Mouse (Mus musculus) embryonic facial prominence, embryonic 11.5 days (tissue): ENCODE measurements at regions not wholly inside any gene's neighbourhood (a gene's known extent, or its start where the extent isn't known, plus 50 kb on each side); places are given as distances from the start of the nearest gene placed in this dataset.
A peak's percentile ranks its signal among the peaks of the same experiment; 100 is the strongest.

Experiments used
- ATAC-seq: fragments of 200-750 bp; cut with Nextera tagmentation; replicated peaks from 2 replicates; pipeline ENCODE4 v1.8.0; 2017; ENCODE audit warnings: low read depth; ENCODE audit not compliant: insufficient number of reproducible peaks, low FRiP score, low TSS enrichment
- DNase-seq: peaks from one replicate; pipeline ENCODE4 v3.0.0-alpha.2; 2015; ENCODE audit warnings: low spot score
- H3K27ac ChIP-seq: fragments of 300-500 bp; sonication (generic); replicated peaks from 2 replicates; pipeline ENCODE4 v1.5.1; 2014; ENCODE audit warnings: mild to moderate bottlenecking, low read depth, low read length, control low read depth
- H3K27me3 ChIP-seq: fragments of 300-500 bp; sonication (generic); 2 replicates; pipeline ENCODE4 v1.6.1; 2014; ENCODE audit warnings: mild to moderate bottlenecking, low read length, moderate library complexity, mixed read lengths; ENCODE audit not compliant: control insufficient read depth, insufficient read depth
- H3K36me3 ChIP-seq: fragments of 300-500 bp; sonication (generic); replicated peaks from 2 replicates; pipeline ENCODE4 v1.6.1; 2014; ENCODE audit warnings: low read depth, mild to moderate bottlenecking, low read length, moderate library complexity, mixed read lengths; ENCODE audit not compliant: control insufficient read depth, insufficient read depth
- H3K4me1 ChIP-seq: fragments of 300-500 bp; sonication (generic); 2 replicates; pipeline ENCODE4 v1.6.1; 2014; ENCODE audit warnings: low read length, mixed read lengths; ENCODE audit not compliant: control insufficient read depth, insufficient read depth
- H3K4me2 ChIP-seq: fragments of 300-500 bp; sonication (generic); 2 replicates; pipeline ENCODE4 v1.6.1; 2014; ENCODE audit warnings: low read depth, mild to moderate bottlenecking, control low read depth, low read length, moderate library complexity
- H3K4me3 ChIP-seq: fragments of 300-500 bp; sonication (generic); 2 replicates; pipeline ENCODE4 v1.5.1; 2014; ENCODE audit warnings: low read depth, low read length, control low read depth
- H3K9ac ChIP-seq: fragments of 300-500 bp; sonication (generic); replicated peaks from 2 replicates; pipeline ENCODE4 v1.6.1; 2014; ENCODE audit warnings: mild to moderate bottlenecking, control low read depth, low read length
- H3K9me3 ChIP-seq: fragments of 300-500 bp; sonication (generic); replicated peaks from 2 replicates; pipeline ENCODE4 v1.6.1; 2016; ENCODE audit warnings: mild to moderate bottlenecking, low read length, inconsistent platforms, mixed read lengths; ENCODE audit not compliant: control insufficient read depth
- WGBS: fragments of 180-500 bp; shearing (Covaris S2); extraction: QIAGEN DNeasy Blood & Tissue Kit; methylation state at CpG from one replicate; pipeline ENCODE4 v1.1.7; 2014; 5-methylcytosine and 5-hydroxymethylcytosine counted together

DNA sequence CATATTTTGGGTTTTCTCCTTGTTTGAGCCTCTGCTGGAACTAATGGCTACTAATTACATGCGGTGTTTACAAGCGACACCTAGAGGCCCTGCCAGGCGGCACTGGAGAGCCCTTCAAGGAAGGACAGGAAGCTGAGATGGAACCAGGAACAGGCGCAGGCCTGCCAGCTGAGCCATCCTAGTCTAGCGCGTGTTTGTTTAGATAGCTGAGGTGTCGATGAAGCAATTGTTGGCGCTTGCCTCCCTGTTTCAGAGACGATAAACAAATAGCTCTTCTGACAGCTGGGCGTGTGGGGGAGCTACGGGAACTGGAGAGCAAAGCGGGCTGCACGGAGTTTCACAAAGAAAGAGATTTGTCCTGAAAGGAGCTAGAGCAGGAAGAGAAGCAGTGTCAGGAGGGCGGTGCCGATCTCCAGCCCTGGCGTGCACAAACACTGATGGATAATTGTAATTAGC is 372.3 kb downstream of the Ajap1 start:
- Histone ChIP-seq H3K4me1 (no peaks in the 10 kb centered on the region), H3K27ac (no peak overlapping the region), H3K36me3 (no peaks in the 10 kb centered on the region), H3K9ac (no peak overlapping the region), H3K27me3 (no peaks in the 10 kb centered on the region), H3K4me3 (no peak overlapping the region), H3K9me3 (no peaks in the 10 kb centered on the region), H3K4me2 (no peak overlapping the region)
- ATAC-seq, result no peak
- no peak for DNase-seq
- WGBS, result 69% methylated on average over 16 of the region's 16 CpGs

DNA sequence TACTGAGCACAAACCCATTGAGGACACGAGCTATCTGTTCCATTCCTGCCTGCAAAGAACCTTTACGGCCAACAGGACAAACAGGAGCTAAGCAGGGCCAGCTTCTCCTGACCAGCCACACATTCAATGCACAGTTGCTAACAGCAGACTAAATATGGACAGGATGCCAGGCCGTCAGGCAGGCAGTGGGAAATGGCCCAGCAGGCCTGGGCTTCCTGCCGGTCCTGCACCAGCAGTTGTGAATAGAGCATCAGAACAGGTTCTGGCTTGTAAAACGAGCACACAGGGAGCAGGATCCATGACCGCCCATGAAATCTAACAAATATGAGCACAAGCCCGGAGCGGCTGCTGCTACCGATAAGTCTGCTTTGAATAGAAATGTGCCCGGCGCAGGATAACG is 384.0 kb downstream of the Ajap1 start:
- Histone ChIP-seq H3K4me1 (no peaks in the 10 kb centered on the region), H3K9ac (no peak overlapping the region), H3K9me3 (no peaks in the 10 kb centered on the region), H3K27me3 (no peaks in the 10 kb centered on the region), H3K4me2 (no peak overlapping the region), H3K4me3 (no peak overlapping the region), H3K36me3 (no peaks in the 10 kb centered on the region), H3K27ac (no peak overlapping the region)
- 79% methylated on average over 12 of the region's 12 CpGs for WGBS
- no peak for ATAC-seq
- no peak for DNase-seq

DNA sequence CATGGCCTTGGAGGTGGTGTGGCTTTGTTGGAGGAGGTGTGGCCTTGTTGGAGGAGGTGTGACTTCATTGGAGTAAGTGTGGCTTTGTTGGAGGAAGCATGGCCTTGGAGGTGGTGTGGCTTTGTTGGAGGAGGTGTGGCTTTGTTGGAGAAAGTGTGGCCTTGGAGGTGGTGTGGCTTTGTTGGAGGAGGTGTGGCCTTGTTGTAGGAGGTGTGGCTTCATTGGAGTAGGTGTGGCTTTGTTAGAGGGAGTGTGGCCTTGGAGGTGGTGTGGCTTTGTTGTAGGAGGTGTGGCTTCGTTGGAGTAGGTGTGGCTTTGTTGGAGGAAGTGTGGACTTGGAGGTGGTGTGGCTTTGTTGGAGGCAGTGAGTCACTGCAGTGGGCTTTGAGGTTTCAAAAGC is 385.0 kb downstream of the Ajap1 start:
- H3K9ac ChIP-seq, result no peak overlapping the region
- H3K4me2 ChIP-seq, result no peak overlapping the region
- no peak overlapping the region for H3K4me3 ChIP-seq
- no peaks in the 10 kb centered on the region for H3K4me1 ChIP-seq
- H3K9me3 ChIP-seq, result no peaks in the 10 kb centered on the region
- DNase-seq (no peak), ATAC-seq (no peak)
- H3K27ac ChIP-seq, result no peak overlapping the region
- no peaks in the 10 kb centered on the region for H3K27me3 ChIP-seq
- H3K36me3 ChIP-seq, result no peaks in the 10 kb centered on the region
- WGBS, result 68% methylated on average over 1 of the region's 1 CpGs

DNA sequence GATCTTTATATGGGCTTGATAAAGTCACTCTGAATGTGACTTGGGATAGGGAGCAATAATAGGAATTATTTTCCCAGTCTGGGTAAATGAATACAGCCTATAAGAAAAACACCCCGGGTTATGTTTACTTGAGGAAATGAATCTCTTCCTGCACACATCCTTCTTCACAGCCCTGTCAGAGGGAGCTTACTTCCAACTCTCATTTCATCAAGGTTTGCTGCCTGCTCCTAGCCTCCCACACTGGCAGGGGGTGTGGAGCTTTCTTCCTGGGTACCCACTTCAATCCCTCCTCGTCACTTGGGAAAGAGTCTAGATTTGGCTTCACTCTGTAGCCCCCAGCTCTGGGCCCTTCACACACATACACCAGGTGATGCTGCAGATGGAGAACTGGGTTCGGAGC is 389.5 kb downstream of the Ajap1 start:
- Histone ChIP-seq H3K27me3 (no peaks in the 10 kb centered on the region), H3K4me3 (no peak overlapping the region), H3K36me3 (no peaks in the 10 kb centered on the region), H3K4me2 (no peak overlapping the region), H3K9ac (no peak overlapping the region), H3K9me3 (no peaks in the 10 kb centered on the region), H3K4me1 (no peaks in the 10 kb centered on the region), H3K27ac (no peak overlapping the region)
- ATAC-seq (no peak), DNase-seq (no peak)
- WGBS, result 71% methylated on average over 3 of the region's 3 CpGs

DNA sequence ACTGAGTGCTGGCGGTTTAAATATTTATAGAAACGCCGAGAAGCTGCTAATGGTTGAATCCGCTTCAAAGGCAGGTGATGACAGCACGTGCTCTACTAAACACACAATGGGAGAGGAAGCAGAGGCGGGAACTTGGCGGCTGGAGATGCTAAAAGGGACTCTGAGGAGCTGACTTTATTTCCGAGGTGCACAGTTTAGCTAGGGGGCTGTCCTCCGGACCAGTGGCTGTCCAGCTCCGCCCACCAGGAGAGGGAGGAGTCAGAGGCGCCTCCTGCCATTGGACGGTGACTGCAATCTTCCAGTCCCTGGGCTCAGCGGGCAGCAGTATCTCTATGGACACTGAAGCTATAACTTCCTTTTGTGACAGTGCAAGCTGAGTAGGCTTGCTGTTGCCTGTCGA is 400.4 kb downstream of the Ajap1 start:
- Histone ChIP-seq H3K4me1 (no peaks in the 10 kb centered on the region), H3K27me3 (no peaks in the 10 kb centered on the region), H3K9me3 (no peaks in the 10 kb centered on the region), H3K36me3 (no peaks in the 10 kb centered on the region), H3K4me2 (no peak overlapping the region), H3K4me3 (no peak overlapping the region), H3K9ac (no peak overlapping the region), H3K27ac (no peak overlapping the region)
- no peak for ATAC-seq
- DNase-seq, result no peak
- 46% methylated on average over 14 of the region's 14 CpGs for WGBS

DNA sequence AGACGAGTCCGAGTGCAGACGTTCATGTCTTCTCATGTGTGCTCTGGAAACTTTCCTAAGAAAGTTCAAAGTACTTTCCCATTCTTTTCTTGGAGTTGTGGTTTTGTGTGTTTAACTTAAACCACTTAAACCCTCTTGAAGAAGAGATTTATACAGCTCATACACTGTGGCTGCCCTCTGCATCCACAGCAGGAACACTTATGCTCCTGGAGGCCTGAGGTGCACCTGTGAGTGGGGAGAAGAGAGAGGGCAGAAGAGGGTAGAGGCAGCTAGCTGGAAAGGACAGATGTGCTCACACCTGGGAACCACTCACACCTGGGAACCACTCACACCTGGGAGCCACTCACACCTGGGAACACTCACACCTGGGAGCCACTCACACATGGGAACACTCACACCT is 408.0 kb downstream of the Ajap1 start:
- Histone ChIP-seq H3K4me1 (no peaks in the 10 kb centered on the region), H3K27ac (no peak overlapping the region), H3K9ac (no peak overlapping the region), H3K4me3 (no peak overlapping the region), H3K9me3 (no peaks in the 10 kb centered on the region), H3K36me3 (no peaks in the 10 kb centered on the region), H3K27me3 (no peaks in the 10 kb centered on the region), H3K4me2 (no peak overlapping the region)
- no peak for DNase-seq
- no peak for ATAC-seq
- WGBS, result 85% methylated on average over 3 of the region's 3 CpGs

DNA sequence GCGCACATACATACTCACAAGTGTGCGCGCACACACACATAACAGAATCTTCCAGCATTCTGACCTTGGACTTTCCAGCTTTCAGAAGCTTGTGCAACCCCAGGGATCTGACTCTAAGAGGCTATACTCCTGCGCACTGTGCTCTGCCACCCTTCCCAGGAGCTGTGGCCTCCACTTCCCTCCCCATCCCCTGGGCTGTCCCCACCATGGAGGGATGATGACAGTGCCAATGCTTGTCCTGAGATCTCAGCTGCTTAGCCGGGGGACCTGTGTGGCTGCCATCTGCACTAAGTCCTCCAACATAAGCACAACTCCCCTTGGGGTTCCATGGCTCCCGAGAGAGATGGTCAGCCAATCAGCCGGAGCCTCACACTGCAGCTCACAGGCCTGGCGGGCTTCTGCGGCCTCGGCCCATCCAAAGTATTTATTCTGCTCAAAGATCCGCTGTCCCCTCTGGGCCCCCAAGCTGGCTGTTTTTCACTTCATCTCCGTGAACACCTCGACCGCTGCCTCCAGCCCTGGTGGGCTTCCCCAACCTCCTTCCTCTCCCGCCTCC is 412.3 kb downstream of the Ajap1 start:
- H3K4me2 ChIP-seq, result no peak overlapping the region
- DNase-seq, result no peak
- no peak for ATAC-seq
- WGBS, result 57% methylated on average over 15 of the region's 15 CpGs
- H3K27me3 ChIP-seq, result no peaks in the 10 kb centered on the region
- H3K9me3 ChIP-seq, result no peaks in the 10 kb centered on the region
- H3K36me3 ChIP-seq, result no peaks in the 10 kb centered on the region
- H3K4me1 ChIP-seq, result no peaks in the 10 kb centered on the region
- no peak overlapping the region for H3K4me3 ChIP-seq
- H3K27ac ChIP-seq, result no peak overlapping the region
- no peak overlapping the region for H3K9ac ChIP-seq

DNA sequence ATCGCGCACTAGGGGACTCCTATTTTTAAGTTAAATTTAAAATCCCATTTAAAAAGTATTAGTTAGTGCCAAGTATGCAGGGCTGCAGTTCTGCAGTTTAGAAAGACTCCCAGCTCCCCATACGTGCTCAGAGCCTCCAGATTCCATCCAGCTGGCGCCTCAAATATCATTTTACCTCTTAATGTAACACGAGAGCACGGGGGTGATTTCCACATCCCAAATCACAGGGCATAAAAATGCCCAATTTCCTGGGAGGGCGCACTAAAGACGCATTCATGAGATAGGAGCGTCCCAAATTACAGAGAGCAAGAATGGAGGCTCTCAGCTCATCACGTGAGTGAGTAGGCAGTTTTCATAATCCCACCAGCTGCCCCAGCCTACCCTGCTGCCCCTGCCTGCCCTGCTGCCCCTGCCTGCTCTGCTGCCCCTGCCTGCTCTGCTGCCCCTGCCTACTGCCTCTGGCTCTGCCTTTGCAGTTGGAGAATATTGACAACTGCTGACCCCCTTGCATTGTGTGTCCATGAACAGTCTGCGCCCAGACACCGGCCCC is 414.1 kb downstream of the Ajap1 start:
- H3K9me3 ChIP-seq, result no peaks in the 10 kb centered on the region
- ATAC-seq, result no peak
- WGBS, result 65% methylated on average over 12 of the region's 12 CpGs
- H3K4me3 ChIP-seq, result no peak overlapping the region
- H3K27me3 ChIP-seq, result no peaks in the 10 kb centered on the region
- H3K9ac ChIP-seq, result no peak overlapping the region
- peak; percentile 13 for DNase-seq
- H3K4me1 ChIP-seq, result no peaks in the 10 kb centered on the region
- no peak overlapping the region for H3K27ac ChIP-seq
- H3K4me2 ChIP-seq, result no peak overlapping the region
- no peaks in the 10 kb centered on the region for H3K36me3 ChIP-seq
